Mouse (Mus musculus): ENCODE measurements around the gene Krt16.

DNA sequence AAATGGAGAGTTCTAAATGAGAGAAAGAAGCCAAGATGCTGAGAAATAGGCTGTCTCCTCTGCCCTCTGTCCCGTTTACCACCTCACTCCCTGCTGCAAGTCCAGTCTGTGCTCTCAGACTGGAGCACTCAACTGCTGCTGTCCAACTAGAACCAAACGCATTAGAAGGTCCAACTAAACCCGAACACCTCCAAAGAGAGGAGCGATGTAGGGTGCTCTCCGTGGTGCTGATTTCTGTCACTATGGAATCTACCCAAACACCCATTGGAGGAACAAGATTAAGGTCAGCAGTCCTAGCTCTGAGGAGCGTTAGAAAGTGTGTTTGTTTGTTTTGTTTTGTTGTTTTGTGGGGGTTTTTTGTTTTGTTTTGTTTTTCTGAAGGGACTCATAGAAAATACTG lies 45.3 kb downstream of the Krt16 start:
- TF ChIP-seq CTCF (IDR thresholded peaks at IDR 0.05; ENCODE audit: borderline replicate concordance, control insufficient read depth, extremely low read depth, insufficient read depth, low read length, poor library complexity) = no peak
- no peak for TF ChIP-seq POLR2A (IDR thresholded peaks at IDR 0.05; ENCODE audit: control insufficient read depth, extremely low read depth, insufficient read depth, low read length, poor library complexity)
